Mouse (Mus musculus): ENCODE results near the gene Mdc1.

Mdc1 gene

DNA sequence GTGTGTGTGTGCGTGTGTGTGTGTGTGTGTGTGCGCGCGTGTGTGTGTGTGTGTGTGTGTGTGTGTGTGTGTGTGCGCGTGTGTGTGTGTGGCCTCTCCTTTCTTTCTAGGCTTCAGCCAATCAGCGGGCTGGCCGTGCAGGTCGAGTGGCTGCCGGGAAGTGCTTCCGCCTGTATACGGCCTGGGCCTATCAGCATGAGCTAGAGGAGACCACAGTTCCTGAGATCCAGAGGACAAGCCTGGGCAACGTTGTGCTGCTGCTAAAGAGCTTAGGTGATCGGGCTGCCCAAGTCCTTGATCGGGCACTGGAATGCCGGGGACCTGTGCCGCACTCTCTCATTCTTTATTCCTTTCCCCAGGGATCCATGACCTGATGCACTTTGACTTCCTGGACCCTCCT is 46.4 kb downstream of the Mdc1 start:
- DNase-seq, result no peak

GRCm38 (mm10) chr17:35896781-35897643 is 55.7 kb downstream of the Mdc1 start, which contains the start of gene 2310061I04Rik:
Gene 2310061I04Rik, minus strand, starts transcription at chr17:35897431.
- peak; percentile 88 to 92 for DNase-seq

DNA sequence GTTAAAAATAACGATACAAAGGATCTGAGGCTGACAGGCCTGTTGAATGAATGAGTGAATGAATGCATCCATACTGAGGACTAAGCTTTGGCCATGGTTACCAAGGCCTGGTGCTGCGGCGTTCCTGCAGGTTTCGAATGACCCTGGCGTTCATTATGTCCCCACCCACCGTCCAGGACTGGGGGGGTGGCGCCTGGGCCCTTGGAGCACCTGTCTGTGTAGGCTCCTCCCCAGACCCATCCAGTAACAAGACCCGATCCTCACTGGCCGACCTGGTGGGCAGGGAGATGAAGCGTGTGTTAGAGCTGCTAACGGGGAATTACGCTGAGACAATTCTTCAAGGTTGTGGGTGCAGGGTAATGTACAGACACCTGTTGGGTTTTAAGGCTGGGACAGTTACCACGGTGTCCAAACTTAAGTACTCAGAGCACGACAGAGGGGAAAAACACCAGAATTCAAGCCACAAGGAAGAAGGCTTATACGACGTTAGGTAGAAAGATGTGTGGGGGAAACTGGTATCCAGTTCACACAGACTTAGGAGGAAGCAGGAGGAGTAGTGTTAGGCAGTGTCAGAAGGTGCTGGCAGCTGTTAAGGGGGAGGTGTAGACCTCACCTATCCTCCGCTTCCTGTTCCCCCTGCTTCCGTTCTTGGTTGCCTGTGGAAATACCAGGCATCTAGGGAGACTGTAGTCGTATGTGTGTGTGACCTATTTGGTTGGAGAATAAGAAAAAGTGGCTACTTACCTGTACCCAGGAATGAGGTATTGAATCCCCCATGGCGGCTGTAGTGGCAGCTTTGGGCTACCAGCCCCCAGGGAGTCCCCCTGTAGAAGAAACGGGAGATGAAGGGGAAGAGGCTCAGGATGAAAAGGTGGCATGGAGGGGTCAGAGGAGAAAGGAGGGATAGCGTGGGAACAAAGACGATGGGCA is 56.6 kb downstream of the Mdc1 start:
- DNase-seq, result no peak

DNA sequence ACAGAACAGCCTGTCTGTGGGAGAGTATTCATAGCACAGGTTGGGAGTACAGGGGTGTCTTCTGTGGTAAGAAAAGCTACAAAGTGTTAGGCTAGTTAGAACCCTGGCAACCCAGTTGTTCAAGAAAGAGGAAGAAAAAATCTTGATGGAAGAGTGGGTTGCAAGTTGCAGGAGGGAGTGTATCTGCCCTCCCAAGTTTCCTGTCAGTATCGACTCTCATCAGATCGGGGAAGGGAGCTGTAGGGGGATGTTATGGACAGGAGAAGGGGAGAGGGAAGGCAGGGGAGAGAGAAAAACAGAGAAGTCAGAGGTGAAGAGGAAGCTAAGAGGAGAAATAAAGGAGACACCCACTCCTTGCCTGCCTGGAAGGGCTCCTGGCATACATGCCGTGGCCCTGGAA is 59.3 kb downstream of the Mdc1 start:
- DNase-seq, result no peak

GRCm38 (mm10) chr17:35903343-35903991 is 62.2 kb downstream of the Mdc1 start:
- peak; percentile 88 to 90 for DNase-seq

DNA sequence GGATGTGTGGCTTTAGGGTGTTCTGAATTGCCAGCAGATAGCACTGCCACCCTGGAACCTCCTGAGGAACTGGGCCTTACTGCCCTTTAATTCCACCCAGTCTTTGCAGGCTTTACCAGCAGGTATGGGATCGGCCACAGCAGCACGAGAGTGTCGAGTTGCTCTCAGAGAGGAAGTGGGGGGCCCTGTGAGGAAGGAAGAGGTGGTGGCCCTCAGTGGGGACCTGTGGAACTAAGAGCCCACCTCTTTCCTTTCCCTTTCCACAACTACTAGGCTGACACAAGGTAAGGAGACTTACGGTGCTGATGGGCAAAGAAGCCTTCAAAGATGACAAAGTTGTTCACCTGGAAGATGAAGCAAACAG is 62.7 kb downstream of the Mdc1 start:
- no peak for DNase-seq

GRCm38 (mm10) chr17:35905587-35905986 is 64.3 kb downstream of the Mdc1 start:
- no peak for DNase-seq

GRCm38 (mm10) chr17:35907609-35908008 is 66.3 kb downstream of the Mdc1 start:
- DNase-seq, result no peak

Measured in lung, adult 18-20 months (tissue).